Mouse (Mus musculus): Measurements from ENCODE around the gene Dennd6a. TPM values are rescaled to one million over a fixed set of nuclear protein-coding genes. Genes with fewer than 3 reads are reported as not detected.
A peak's percentile ranks its signal among the peaks of the same experiment; 100 is the strongest.
"Not testable (repeated sequence)": the region's sequence is repeated elsewhere in the genome, so short reads cannot be mapped to it uniquely, and the experiment has no call there.

The Dennd6a gene
- polyA plus RNA-seq, 1 experiment from 2014 or later = 41.4 TPM

- DNase-seq (ENCODE audit: low spot score) = peak; percentile 31
These were observed 66.3 kb downstream of the Dennd6a start for GRCm38 (mm10) chr14:26639961-26640360.

- DNase-seq (ENCODE audit: low spot score) = no peak
These were observed 69.5 kb downstream of the Dennd6a start for GRCm38 (mm10) chr14:26643006-26643624.

- DNase-seq (ENCODE audit: low spot score) = no peak
These were observed 72.5 kb downstream of the Dennd6a start for GRCm38 (mm10) chr14:26645989-26646650.

- no peak for DNase-seq (ENCODE audit: low spot score)
These were observed 74.2 kb downstream of the Dennd6a start for GRCm38 (mm10) chr14:26647811-26648210.

GRCm38 (mm10) chr14:26651901-26652300 lies 78.2 kb downstream of the Dennd6a start:
- DNase-seq (ENCODE audit: low spot score) = peak; percentile 48

GRCm38 (mm10) chr14:26658178-26658577 lies 84.5 kb downstream of the Dennd6a start:
- DNase-seq (ENCODE audit: low spot score) = no peak

GRCm38 (mm10) chr14:26660233-26660632 lies 86.6 kb downstream of the Dennd6a start:
- no peak for DNase-seq (ENCODE audit: low spot score)

- no peak for DNase-seq (ENCODE audit: low spot score)
These were observed 88.4 kb downstream of the Dennd6a start for GRCm38 (mm10) chr14:26662016-26662415.

GRCm38 (mm10) chr14:26662488-26662887 lies 88.8 kb downstream of the Dennd6a start:
- no peak for DNase-seq (ENCODE audit: low spot score)

- DNase-seq (ENCODE audit: low spot score) = no peak
These were observed 90.2 kb downstream of the Dennd6a start for GRCm38 (mm10) chr14:26663851-26664250.

- peak; percentile 4 for DNase-seq (ENCODE audit: low spot score)
These were observed 94.3 kb downstream of the Dennd6a start for GRCm38 (mm10) chr14:26667991-26668370.

- DNase-seq (ENCODE audit: low spot score) = peak; percentile 44
These were observed 95.0 kb downstream of the Dennd6a start for GRCm38 (mm10) chr14:26668371-26669291.

- peak; percentile 92 for DNase-seq (ENCODE audit: low spot score)
These were observed 95.8 kb downstream of the Dennd6a start, which contains the start of gene Pde12 for GRCm38 (mm10) chr14:26669292-26670073. Pde12 (minus strand) TSS chr14:26669883.

GRCm38 (mm10) chr14:26670964-26671363 lies 97.3 kb downstream of the Dennd6a start:
- peak; percentile 21 for DNase-seq (ENCODE audit: low spot score)

- DNase-seq (ENCODE audit: low spot score) = not testable (repeated sequence)
These were observed 98.4 kb downstream of the Dennd6a start for GRCm38 (mm10) chr14:26671870-26672615.

GRCm38 (mm10) chr14:26674476-26675169 lies 101.0 kb downstream of the Dennd6a start:
- DNase-seq (ENCODE audit: low spot score) = not testable (repeated sequence)

GRCm38 (mm10) chr14:26675371-26675770 lies 101.7 kb downstream of the Dennd6a start:
- peak; percentile 14 for DNase-seq (ENCODE audit: low spot score)

GRCm38 (mm10) chr14:26675791-26676190 lies 102.1 kb downstream of the Dennd6a start:
- DNase-seq (ENCODE audit: low spot score) = no peak

All from thymus, postnatal 0 days (tissue).